Mouse (Mus musculus) lung, embryonic 14.5 days (tissue): ENCODE measurements around the gene Itgbl1. TPM values are rescaled to one million over a fixed set of nuclear protein-coding genes. Genes with fewer than 3 reads are reported as not detected.
A peak's percentile ranks its signal among the peaks of the same experiment; 100 is the strongest.
"Not testable (repeated sequence)": the region's sequence is repeated elsewhere in the genome, so short reads cannot be mapped to it uniquely, and the experiment has no call there.

Experiments
- ATAC-seq: fragments of 200-750 bp; cut with Nextera tagmentation; 2 replicates; pipeline ENCODE4 v1.8.0; 2017; ENCODE audit warnings: mild to moderate bottlenecking, moderate TSS enrichment, moderate library complexity; ENCODE audit not compliant: insufficient read depth
- DNase-seq: peaks from one replicate; pipeline ENCODE4 v3.0.0-alpha.2; 2015
- H3K27ac ChIP-seq: fragments of 300-500 bp; sonication (generic); 2 replicates; pipeline ENCODE4 v1.5.1; 2014; ENCODE audit warnings: low read depth, mild to moderate bottlenecking, moderate library complexity
- H3K27me3 ChIP-seq: fragments of 300-500 bp; sonication (generic); 2 replicates; pipeline ENCODE4 v1.6.1; 2014; ENCODE audit warnings: low read length, control low read depth; ENCODE audit not compliant: insufficient read depth
- H3K36me3 ChIP-seq: fragments of 300-500 bp; sonication (generic); 2 replicates; pipeline ENCODE4 v1.6.1; 2014; ENCODE audit warnings: control low read depth; ENCODE audit not compliant: insufficient read depth
- H3K4me1 ChIP-seq: fragments of 300-500 bp; sonication (generic); 2 replicates; pipeline ENCODE4 v1.6.1; 2014; ENCODE audit warnings: antibody characterized with exemption, control low read depth; ENCODE audit not compliant: insufficient read depth
- H3K4me2 ChIP-seq: fragments of 300-500 bp; sonication (generic); 2 replicates; pipeline ENCODE4 v1.6.1; 2014; ENCODE audit warnings: mild to moderate bottlenecking
- H3K4me3 ChIP-seq: fragments of 300-500 bp; sonication (generic); 2 replicates; pipeline ENCODE4 v1.5.1; 2014; ENCODE audit warnings: low read depth, low read length
- H3K9ac ChIP-seq: fragments of 300-500 bp; sonication (generic); 2 replicates; pipeline ENCODE4 v1.6.1; 2014
- H3K9me3 ChIP-seq: fragments of 300-500 bp; sonication (generic); 2 replicates; pipeline ENCODE4 v1.6.1; 2016; ENCODE audit warnings: low read depth, low read length, control low read depth
- CTCF ChIP-seq: IDR thresholded peaks from 2 replicates; pipeline ENCODE4 v1.5.1; 2016; ENCODE audit warnings: antibody characterized with exemption, low read depth
- WGBS: fragments of 180-500 bp; shearing (Covaris S2); extraction: QIAGEN DNeasy Blood & Tissue Kit; methylation state at CpG from one replicate; pipeline ENCODE4 v1.1.7; 2014; 5-methylcytosine and 5-hydroxymethylcytosine counted together
- polyA plus RNA-seq: library from polyadenylated mRNA; unstranded; fragments of >200 nt; fragmentation: Nextera tagmentation; extraction: Ambion mirVana; gene quantifications from 2 replicates; pipeline ENCODE4 v1.2.1, GENCODE M21; 2014

Itgbl1 gene
- polyA plus RNA-seq, 1 experiment from 2014 or later = 0.11 TPM

- H3K27ac ChIP-seq = no peak overlapping the region
- H3K9ac ChIP-seq = no peak overlapping the region
- TF ChIP-seq CTCF = no peak
- H3K9me3 ChIP-seq = no peaks in the 10 kb centered on the region
- no peak overlapping the region for H3K4me2 ChIP-seq
- H3K36me3 ChIP-seq = no peaks in the 10 kb centered on the region
- H3K4me3 ChIP-seq = no peak overlapping the region
- DNase-seq (no peak), ATAC-seq (no peak)
- H3K27me3 ChIP-seq = no peaks in the 10 kb centered on the region
- H3K4me1 ChIP-seq = peaks cover 6% of the 10 kb centered on the region
These were observed 4.7 kb downstream of the Itgbl1 start for GRCm38 (mm10) chr14:123664451-123664850.

DNA sequence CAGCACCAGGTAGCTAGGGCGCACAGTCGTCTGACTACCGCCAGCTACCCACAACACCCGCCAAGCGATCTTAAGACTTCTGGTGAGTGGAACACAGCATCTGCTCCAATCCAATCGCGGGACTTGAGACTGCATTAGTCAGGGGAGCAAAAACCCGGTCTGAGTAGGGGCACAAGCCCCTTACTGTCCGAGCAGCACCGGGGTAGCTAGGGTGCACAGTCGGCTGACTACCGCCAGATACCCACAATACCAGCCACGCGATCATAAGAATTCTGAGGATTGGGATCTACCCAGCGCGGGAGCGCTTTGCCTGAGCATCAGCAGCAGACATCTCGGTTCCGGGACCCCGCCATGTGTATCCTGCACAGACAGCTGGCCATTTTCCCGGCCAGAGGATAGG is 11.3 kb downstream of the Itgbl1 start:
- not testable (repeated sequence) for H3K4me3 ChIP-seq, H3K9ac ChIP-seq, H3K27ac ChIP-seq, H3K36me3 ChIP-seq, H3K4me2 ChIP-seq, H3K27me3 ChIP-seq, ATAC-seq, DNase-seq, H3K4me1 ChIP-seq, H3K9me3 ChIP-seq
- whole genome bisulfite sequencing = 65% methylated on average over 21 of the region's 21 CpGs

DNA sequence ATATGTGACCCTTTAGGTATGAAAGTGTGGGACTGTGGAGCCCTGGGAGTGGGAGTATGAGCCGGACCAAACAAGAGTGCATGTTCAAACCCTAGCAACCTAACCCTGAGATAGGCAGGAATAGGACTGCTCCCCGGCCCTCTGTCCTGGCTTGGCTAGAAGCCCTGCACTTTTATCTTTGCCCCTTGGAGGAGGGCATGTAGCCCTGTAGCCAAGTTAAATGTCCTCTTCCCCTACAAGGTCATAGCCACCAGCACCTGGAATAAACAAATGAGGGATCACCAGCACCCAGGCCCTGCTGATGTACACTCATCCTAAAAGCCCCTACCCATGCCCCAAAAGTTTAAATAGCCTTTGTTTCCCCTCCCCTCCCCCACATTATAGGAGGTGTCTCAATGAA is 18.3 kb downstream of the Itgbl1 start:
- no peaks in the 10 kb centered on the region for H3K9me3 ChIP-seq
- 40% methylated on average over 2 of the region's 2 CpGs for WGBS

DNA sequence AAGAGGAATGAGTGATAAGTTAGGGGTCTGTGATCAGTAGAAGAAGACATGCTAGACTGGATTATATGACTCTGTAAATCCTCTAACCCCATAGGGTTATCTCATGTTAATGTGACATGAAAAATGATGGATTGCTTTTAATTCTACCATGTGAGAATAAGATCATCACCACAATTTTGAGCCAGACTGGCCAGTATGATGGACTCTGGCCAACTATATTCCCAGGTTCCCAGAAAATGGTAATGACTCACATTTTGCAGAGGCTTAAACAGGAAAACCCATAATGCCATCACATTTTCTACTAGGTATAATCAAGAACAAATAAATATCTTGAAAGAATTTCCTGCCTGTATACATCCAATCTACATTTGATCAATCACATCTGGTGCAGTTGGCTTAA is 55.0 kb downstream of the Itgbl1 start:
- DNase-seq (no peak), ATAC-seq (no peak)
- Histone ChIP-seq H3K9ac (no peak overlapping the region), H3K9me3 (no peaks in the 10 kb centered on the region), H3K27ac (no peak overlapping the region), H3K4me3 (no peak overlapping the region), H3K4me1 (no peaks in the 10 kb centered on the region), H3K4me2 (no peak overlapping the region), H3K27me3 (no peaks in the 10 kb centered on the region), H3K36me3 (no peaks in the 10 kb centered on the region)
- TF ChIP-seq CTCF = no peak

More for the DNA sequence above, 18.3 kb downstream of the Itgbl1 start:
- Histone ChIP-seq H3K4me3 (no peak overlapping the region), H3K4me2 (no peak overlapping the region), H3K27me3 (no peaks in the 10 kb centered on the region), H3K4me1 (no peaks in the 10 kb centered on the region), H3K27ac (no peak overlapping the region), H3K36me3 (no peaks in the 10 kb centered on the region), H3K9ac (no peak overlapping the region)
- ATAC-seq (no peak), DNase-seq (no peak)
- TF ChIP-seq CTCF = no peak

DNA sequence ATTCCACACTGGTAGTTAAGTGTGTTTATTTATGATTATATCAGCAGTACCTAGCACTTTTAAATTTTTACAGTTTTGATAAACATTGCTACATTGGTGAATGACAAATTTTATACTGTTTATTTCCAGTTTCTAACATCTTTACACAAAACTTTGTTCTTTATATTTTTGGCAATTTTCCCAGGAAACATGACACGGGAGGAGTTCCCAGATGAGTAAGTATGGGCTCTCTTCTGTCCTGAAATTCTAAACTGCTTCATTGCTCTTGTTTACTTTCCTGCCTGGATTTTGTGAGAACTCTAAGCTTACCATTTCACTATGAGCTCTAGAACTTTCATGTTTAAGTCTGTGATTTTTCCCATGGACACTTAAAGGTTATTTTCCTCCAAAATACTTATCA is 82.3 kb downstream of the Itgbl1 start:
- Histone ChIP-seq H3K9me3 (no peaks in the 10 kb centered on the region), H3K27me3 (no peaks in the 10 kb centered on the region), H3K4me3 (no peak overlapping the region), H3K4me2 (no peak overlapping the region), H3K4me1 (no peaks in the 10 kb centered on the region), H3K9ac (no peak overlapping the region), H3K36me3 (no peaks in the 10 kb centered on the region), H3K27ac (no peak overlapping the region)
- DNase-seq (peak; percentile 73), ATAC-seq (peak; percentile 71; the same call in 1 of the 2 replicates)
- WGBS = 30% methylated on average over 1 of the region's 1 CpGs
- no peak for TF ChIP-seq CTCF

DNA sequence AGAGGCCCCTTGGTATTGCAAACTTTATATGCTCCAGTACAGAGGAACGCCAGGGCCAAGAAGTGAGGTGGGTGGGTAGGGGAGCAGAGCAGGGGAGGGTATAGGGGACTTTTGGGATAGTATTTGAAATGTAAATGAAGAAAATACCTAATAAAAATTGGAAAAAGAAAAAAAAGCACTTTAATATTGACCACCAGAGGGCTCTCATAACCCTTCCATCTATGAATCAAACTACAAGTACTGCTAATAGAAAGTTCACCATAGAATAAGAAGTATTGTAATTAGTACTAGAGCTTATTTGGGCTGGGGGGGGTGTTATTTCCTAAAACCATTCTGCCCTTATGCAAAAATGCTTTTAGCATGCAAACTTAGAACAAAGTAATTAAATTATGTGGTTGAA is 91.2 kb downstream of the Itgbl1 start:
- ATAC-seq = no peak

GRCm38 (mm10) chr14:123759534-123759933 is 99.8 kb downstream of the Itgbl1 start:
- no peak for TF ChIP-seq CTCF
- Histone ChIP-seq H3K4me2 (no peak overlapping the region), H3K4me1 (no peaks in the 10 kb centered on the region), H3K27ac (no peak overlapping the region), H3K27me3 (no peaks in the 10 kb centered on the region), H3K9me3 (no peaks in the 10 kb centered on the region), H3K4me3 (no peak overlapping the region), H3K9ac (no peak overlapping the region), H3K36me3 (no peaks in the 10 kb centered on the region)
- 53% methylated on average over 1 of the region's 1 CpGs for WGBS
- DNase-seq (no peak), ATAC-seq (no peak)

More for the DNA sequence above, 91.2 kb downstream of the Itgbl1 start:
- peak; percentile 17 for DNase-seq
- TF ChIP-seq CTCF = peak; percentile 24
- Histone ChIP-seq H3K27me3 (no peaks in the 10 kb centered on the region), H3K4me1 (no peaks in the 10 kb centered on the region), H3K9me3 (no peaks in the 10 kb centered on the region), H3K27ac (no peak overlapping the region), H3K36me3 (no peaks in the 10 kb centered on the region), H3K4me2 (no peak overlapping the region), H3K4me3 (no peak overlapping the region), H3K9ac (no peak overlapping the region)
- WGBS = 54% methylated on average over 1 of the region's 1 CpGs

GRCm38 (mm10) chr14:123760079-123760478 is 100.3 kb downstream of the Itgbl1 start:
- ATAC-seq = no peak
- Histone ChIP-seq H3K9me3 (no peaks in the 10 kb centered on the region), H3K27ac (no peak overlapping the region), H3K4me2 (no peak overlapping the region), H3K9ac (no peak overlapping the region), H3K36me3 (no peaks in the 10 kb centered on the region), H3K27me3 (no peaks in the 10 kb centered on the region), H3K4me3 (no peak overlapping the region), H3K4me1 (no peaks in the 10 kb centered on the region)
- TF ChIP-seq CTCF = no peak
- WGBS = 79% methylated on average over 4 of the region's 4 CpGs
- DNase-seq = no peak
